Mouse (Mus musculus) mature B cell (primary cell): Measurements from ENCODE around the gene Car5b.

Experiments
- in situ Hi-C: fragments of 300-500 bp; cut with MboI; formaldehyde crosslinking; loops from 2 replicates; pipeline ENCODE4 v1.14.3; 2019

Car5b gene

GRCm38 (mm10) chrX:164027607-164028289 is at the start of gene Car5b:
Gene Car5b (minus strand): TSS chrX:164027997.
- in situ Hi-C loops: no loop called here

DNA sequence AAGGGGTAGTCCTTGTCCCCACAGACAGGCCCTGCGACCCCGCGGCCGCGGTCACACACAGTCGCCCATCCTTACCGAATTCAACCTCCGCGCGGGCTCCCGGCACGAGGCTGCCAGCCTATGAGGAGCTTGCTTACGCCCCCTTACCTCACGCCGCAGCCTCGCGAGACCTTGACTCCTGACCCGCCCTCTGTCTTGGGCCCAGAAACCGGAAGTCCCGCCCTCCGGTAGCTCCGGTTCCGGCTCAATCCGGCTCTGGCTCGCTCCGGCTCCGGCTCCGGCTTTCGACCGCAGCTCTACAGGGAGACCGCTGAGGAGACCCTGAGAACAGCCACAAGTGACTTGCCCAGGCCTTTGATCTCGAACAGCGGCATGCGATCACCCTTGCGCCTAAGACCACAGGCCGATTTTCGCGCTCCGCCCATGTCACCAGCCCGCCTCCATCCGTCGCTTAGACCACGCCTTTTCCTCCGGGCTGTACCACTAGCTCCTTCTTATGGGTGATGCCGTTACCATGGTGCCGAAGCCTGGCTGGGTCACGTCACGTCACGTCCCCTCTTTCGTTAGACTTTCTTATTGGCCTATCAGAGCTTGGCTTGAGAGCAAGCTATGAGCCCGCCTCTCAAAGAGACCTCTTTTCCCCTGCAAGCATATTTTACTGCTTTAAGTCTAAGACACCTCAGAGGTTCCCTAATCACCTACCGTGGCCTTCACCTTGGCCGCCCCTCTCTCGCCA is 48.4 kb upstream of the Car5b start, which contains the start of gene Siah1b:
Siah1b (minus strand) TSS at position 454 of the 736 bp plus-strand sequence.
- in situ Hi-C loops: no loop called here

- in situ Hi-C loops: no loop called here
Measured at GRCm38 (mm10) chrX:164068968-164069367, 41.2 kb upstream of the Car5b start.

- in situ Hi-C loops: no loop called here
Measured at GRCm38 (mm10) chrX:164066185-164066584, 38.4 kb upstream of the Car5b start.

DNA sequence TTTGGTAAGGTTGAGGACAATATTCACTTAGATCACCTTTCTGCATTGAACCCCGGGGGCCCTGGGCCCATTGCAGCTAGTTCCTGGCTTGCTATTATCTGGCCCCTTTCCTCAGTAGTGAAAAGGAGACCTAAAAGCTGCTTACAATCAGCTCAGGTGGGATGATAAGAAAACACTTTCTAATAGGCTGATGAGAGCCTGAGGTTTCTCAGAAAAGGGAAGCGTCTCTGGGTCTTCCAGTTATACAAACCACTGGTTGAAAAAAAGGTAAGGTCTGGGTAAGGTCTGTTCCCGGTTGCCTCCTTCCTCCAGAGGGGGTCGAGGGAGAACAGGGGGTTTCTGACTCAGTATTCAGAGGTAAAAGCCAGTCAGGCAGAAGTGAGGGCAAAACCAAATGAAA is 31.3 kb upstream of the Car5b start:
- in situ Hi-C loops: no loop called here

DNA sequence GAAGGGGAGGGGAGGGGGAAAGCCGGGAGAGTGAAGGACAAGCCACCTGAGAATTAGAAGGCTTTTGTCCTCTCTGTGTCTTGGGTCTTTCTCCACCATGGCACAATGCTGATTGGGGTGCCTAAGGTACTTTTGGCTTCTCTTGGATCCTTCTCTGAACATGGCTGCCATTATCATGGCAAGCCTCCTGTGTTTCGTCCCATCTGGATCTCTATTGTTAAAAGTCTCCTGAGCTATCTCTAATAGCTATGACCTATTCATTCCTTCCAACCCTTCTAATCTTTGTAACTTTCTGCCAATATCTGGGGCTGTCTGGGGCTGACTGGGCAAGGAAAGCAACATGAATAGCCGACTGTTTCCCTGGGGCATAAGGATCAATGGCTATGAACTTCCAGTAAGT is 30.7 kb upstream of the Car5b start:
- in situ Hi-C loops: no loop called here

GRCm38 (mm10) chrX:164055726-164056125 is 27.9 kb upstream of the Car5b start:
- in situ Hi-C loops: no loop called here

DNA sequence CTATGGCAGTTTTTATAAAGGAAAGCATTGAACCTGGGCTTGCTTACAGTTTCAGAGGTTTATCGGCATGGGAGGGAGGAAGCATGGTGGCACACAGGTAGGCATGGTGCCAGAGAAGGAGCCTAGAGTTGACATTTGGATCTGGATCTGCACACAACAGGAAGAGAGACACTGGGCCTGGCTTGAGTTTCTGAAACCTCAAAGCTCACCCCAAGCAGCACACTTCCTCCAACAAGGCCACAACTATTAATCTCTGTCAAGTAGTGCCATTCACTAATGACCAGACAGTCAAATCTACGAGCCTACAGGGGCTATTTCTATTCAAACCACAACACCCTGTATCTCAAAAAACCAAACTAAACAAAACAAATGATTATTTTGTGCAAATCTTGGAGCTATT is 18.9 kb upstream of the Car5b start:
- in situ Hi-C loops: no loop called here

- in situ Hi-C loops: no loop called here
Measured at GRCm38 (mm10) chrX:164042069-164042468, 14.3 kb upstream of the Car5b start.

GRCm38 (mm10) chrX:164038882-164039281 is 11.1 kb upstream of the Car5b start:
- in situ Hi-C loops: no loop called here

- in situ Hi-C loops: no loop called here
Measured at GRCm38 (mm10) chrX:164035931-164036330, 8.1 kb upstream of the Car5b start.

DNA sequence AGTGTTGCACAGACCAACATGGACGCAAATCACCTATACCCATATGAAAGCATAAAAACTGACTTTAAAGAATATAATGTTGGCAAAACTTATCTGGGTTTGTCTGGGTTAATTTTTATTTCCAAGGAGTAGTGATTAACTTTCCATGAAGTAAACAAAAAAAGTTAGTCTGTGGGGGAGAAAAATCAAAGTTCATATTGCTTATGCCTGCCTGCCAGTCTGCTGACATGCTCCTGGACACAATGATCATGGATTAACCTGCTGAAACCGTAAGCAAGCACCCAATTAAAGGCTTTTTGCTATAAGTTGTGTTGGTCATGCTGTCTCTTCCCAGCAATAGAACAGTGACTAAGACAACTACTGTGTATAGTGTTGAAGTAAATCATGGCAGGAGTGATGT is 7.6 kb upstream of the Car5b start:
- in situ Hi-C loops: no loop called here

GRCm38 (mm10) chrX:164032526-164032925 is 4.7 kb upstream of the Car5b start:
- in situ Hi-C loops: no loop called here

DNA sequence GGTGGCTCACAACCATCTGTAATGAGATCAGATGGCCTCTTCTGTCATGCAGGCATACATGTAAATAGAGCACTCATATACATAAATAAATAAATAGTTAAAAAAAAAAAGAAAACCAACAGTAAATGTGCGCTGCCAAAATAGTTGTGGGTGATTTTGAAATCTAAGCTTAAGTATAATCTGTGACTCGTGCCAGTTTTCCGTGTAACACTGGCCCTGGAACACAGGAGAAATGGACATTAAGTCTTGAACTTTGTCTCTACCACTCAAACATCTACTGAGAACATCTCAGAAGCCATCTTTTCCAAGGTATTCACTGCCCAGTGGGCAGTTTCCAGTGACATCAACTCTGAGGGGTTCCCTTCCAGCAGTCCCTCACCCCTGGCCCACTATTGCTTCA is 12.2 kb downstream of the Car5b start:
- in situ Hi-C loops: no loop called here

- in situ Hi-C loops: no loop called here
Measured at GRCm38 (mm10) chrX:164014956-164015355, 12.8 kb downstream of the Car5b start.

GRCm38 (mm10) chrX:164013318-164013717 is 14.5 kb downstream of the Car5b start:
- in situ Hi-C loops: no loop called here

- in situ Hi-C loops: no loop called here
Measured at GRCm38 (mm10) chrX:164004809-164005208, 23.0 kb downstream of the Car5b start.

- in situ Hi-C loops: no loop called here
Measured at GRCm38 (mm10) chrX:163999848-164000247, 27.9 kb downstream of the Car5b start.

GRCm38 (mm10) chrX:163996754-163997153 is 31.0 kb downstream of the Car5b start:
- in situ Hi-C loops: no loop called here

DNA sequence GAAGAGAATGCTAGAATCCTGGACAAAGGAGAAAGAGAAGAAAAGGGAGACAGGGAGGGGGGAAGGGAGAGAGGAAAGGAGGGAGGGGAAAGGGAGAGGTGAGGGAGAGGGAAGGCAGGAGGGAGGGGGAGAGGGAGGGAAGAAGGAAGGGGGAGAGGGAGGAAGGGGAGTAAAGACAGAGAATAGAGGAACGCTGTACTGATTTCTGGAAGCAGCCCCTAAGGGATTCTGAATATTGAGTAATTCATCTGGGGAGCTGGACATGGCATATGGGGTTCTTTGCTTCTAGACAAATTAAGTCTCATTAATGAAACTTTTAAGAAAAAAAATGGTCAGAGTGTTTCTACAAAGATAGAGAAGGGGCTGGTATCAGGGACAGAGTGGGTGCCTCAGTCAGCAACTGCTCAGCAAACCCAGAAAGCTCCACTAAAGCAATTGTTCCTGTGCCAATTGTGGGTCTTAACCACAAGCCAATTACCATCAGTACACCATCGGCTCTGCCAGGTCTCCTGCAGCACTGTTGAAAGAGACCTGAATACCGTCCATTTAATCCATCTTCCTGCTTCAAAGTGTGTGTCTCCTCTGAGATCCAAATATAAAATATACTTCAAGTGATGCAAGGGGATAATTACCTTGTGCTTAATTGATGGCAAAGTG is 40.0 kb downstream of the Car5b start:
- in situ Hi-C loops: no loop called here

GRCm38 (mm10) chrX:163982129-163982528 is 45.7 kb downstream of the Car5b start:
- in situ Hi-C loops: no loop called here

GRCm38 (mm10) chrX:163981500-163981899 is 46.3 kb downstream of the Car5b start:
- in situ Hi-C loops: no loop called here

GRCm38 (mm10) chrX:163981092-163981491 is 46.7 kb downstream of the Car5b start:
- in situ Hi-C loops: no loop called here
